Mouse (Mus musculus): ENCODE results near the gene Ano10.
"Not testable (repeated sequence)": the region's sequence is repeated elsewhere in the genome, so short reads cannot be mapped to it uniquely, and the experiment has no call there.

Gene Ano10

DNA sequence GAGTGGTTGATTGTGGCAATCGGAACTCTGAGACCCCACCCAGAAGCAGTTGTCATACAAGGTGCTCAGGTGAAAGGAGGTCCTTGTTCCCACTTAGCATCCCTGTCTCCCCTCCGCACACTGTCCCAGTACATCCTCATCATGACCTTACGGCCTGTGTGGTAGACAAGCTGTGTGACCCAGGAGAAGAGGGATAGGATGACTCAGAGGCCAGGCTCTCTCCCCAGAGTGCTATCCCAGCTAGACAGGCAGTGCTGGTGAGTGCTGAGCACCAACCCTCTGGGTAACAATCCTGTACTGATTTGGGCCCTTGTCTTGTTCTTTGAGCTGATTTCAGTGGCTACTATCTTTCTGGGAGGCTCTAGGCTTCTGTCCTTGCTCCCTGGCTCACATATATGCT, 95.6 kb downstream of the Ano10 start:
- no peak for DNase-seq (ENCODE audit: low read depth, low spot score)

GRCm38 (mm10) chr9:122197021-122197420, 97.2 kb downstream of the Ano10 start:
- no peak for DNase-seq (ENCODE audit: low read depth, low spot score)

- no peak for DNase-seq (ENCODE audit: low read depth, low spot score)
Observed at GRCm38 (mm10) chr9:122195042-122195682, 99.1 kb downstream of the Ano10 start.

DNA sequence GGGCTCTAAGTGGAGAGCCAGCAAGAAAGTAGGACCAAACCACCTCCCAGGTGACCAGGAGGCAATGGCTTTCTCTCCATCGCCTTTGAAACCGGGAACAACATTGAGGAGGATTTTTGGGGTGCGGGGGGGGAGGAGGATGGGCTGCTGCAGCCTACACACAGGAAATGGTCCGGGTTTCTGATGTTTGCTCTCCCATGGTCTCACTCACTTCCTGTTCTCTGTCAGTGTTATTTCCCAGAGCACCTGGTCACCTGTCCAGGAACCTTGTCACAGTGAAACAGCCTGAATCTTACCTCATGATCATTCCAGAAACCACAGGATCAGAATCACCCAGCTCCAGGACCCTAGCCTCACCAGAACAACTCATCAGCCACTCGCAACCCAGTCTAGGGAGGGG, 100.4 kb downstream of the Ano10 start:
- DNase-seq (ENCODE audit: low read depth, low spot score): no peak

DNA sequence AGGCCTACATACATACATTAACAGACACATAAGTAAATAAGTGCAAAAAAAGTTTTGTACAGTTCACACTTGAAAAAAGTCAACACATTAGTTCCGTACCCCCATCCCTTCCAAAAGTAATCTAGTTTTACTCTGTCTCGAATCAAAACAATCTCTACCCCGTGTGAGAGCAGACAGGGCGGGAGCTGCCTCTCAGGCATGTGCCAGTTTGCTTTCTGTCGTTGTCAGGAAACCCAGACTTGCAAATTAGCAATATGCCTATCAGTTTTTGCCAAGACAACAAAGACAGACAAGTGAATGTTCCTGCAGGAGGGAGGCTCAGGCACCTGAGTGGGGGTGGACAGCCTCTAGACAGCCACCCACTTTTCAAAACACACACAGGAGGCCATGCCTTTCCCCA, 100.9 kb downstream of the Ano10 start:
- no peak for DNase-seq (ENCODE audit: low read depth, low spot score)

DNA sequence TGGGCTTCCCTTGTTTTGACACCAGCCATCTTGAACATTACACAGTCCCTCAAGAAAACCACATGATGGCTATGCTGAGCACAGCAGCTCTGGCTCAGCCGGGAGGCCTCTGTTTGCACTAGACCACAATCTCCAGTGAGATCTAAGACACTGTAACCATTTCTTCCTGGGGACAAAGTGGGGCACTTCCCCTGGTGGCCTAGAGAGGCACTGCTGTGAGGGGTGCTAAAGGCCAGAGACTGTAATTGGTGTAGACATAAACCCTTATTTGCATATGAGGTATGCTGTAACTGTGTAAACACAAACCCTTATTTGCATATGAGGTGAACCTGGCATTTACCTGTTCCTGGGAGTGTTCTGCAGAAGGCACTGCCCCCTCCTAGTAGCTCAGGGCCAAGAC, 105.5 kb downstream of the Ano10 start:
- no peak for DNase-seq (ENCODE audit: low read depth, low spot score)

DNA sequence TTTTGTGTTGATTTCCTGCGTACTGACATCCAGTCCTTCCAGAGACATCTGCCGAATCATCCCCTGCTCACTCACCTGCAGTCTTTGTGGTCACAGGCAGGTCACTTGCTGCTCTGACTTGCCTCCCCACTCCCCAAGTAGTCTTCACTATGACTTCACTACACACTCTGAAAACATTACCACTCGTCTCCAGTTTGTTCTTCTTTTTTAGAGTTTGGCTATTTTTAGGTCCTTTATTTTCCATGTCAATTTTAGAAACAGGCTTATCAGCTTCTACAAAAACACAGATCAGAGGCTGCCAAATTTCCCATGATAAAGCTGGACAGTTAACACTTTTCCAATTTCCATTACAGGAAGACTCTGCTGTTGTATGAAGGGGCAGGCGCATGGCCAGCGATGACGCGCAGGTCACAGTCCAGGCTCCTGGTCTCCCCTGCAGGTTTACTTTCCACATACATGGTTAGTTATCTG, 106.7 kb downstream of the Ano10 start:
- no peak for DNase-seq (ENCODE audit: low read depth, low spot score)

- DNase-seq (ENCODE audit: low read depth, low spot score): no peak
Observed at GRCm38 (mm10) chr9:122186643-122187226, 107.5 kb downstream of the Ano10 start.

GRCm38 (mm10) chr9:122185953-122186352, 108.3 kb downstream of the Ano10 start:
- DNase-seq (ENCODE audit: low read depth, low spot score): no peak

- DNase-seq (ENCODE audit: low read depth, low spot score): peak; percentile 58
Observed at GRCm38 (mm10) chr9:122185061-122185460, 109.2 kb downstream of the Ano10 start.

DNA sequence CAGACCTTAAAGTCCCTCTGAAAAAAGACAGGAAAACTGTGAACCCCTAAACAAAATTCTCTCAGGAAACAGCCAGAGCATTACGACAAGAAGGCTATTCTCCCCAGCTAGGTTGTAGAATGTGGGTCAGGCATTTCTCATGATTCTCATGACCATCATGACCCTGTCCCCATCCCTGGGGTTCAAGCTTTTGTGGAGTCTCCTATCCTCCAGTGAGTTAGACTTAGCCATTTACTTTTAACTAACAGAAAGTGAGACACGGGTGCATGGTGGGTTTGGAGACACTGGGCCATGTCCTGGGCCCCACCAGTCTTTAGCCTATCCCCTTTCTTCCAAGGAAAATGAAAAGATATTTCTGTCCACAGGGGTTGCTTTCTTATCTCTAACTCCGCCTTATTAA, 109.9 kb downstream of the Ano10 start:
- no peak for DNase-seq (ENCODE audit: low read depth, low spot score)

DNA sequence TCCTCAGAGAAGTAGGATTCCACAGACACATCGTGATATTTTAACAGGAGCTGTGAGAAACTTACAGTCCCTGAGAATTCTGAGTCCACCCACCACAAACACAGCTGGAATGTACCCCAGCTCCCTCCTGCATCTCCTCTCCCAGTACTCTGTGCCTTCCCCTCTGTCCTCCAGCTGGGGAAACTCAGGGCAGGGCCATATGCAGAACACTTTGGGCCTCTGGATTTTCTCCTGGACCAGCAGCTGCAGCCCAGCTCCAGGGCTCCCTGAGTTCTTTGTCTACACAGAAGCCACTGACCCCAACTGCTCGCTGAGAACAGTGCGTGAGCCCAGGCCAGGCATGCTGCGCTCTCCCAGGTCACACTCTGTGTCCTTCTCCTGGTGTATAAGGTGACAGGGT, 111.1 kb downstream of the Ano10 start:
- DNase-seq (ENCODE audit: low read depth, low spot score): no peak

- no peak for DNase-seq (ENCODE audit: low read depth, low spot score)
Observed at GRCm38 (mm10) chr9:122180105-122180504, 114.1 kb downstream of the Ano10 start.

GRCm38 (mm10) chr9:122178427-122178826, 115.8 kb downstream of the Ano10 start:
- DNase-seq (ENCODE audit: low read depth, low spot score): no peak

DNA sequence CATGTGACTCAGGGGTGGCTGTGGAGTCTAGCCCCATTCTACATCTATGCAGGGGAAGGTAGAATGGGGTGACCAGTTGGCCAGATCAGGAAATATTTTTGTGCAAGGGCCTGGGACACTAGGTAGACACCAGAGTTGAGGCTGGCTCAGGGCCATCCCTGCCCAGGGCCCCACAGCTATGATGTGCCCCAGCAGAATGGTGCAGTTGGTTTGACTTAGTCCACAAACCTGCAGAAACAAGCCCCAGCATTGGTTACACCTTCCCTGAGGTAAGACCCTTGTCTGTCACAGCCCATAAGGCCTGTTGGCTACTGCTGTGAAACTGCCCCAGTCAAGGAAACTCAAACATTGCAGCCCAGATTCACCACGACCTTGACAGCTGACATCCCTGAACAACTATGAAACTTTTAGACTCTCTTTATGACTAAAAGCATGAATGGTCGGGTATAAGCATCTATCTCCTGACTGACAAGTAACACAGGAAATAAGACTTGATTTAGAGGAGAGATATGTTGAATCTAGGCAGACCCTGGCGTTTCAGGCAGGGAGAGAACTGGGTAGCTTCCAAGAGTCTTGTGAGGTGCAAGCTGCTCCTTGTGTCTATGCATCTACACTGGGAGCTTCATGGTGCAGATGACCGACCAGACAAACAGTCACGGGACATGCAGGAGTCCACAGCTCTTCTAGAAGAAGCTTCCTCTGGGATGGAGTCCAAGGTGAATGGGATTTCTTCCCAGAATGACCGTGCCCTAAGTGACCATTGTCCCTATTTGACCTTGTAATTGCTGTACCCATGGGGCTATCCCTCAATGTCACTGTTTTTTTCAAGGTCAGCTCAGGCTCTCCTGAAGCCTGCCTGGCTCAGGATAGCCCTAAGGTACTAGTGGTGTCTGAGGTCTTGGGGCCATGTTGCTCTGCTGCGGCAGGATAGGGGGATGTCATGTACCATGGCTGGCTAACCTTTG, 116.7 kb downstream of the Ano10 start:
- DNase-seq (ENCODE audit: low read depth, low spot score): no peak

DNA sequence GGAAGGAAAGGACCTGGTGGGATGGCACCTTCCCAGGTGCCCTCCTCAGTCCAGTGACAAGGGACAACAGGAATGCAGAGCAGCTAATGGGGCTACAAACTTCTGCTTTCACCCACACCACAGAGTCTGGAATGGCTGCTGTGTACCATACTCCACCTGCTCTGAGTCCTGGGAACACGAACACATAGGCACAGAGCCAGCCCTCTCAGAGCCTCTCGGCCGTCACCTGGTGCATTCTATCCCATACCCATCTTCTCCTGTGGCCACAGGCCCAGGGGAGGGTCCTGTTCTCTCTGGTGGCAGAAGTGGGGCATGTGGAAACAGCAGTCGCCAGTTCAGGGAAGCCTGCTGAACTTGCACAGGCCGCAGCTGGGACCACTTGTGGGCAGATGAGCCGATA, 119.5 kb downstream of the Ano10 start:
- no peak for DNase-seq (ENCODE audit: low read depth, low spot score)

- no peak for DNase-seq (ENCODE audit: low read depth, low spot score)
Observed at GRCm38 (mm10) chr9:122173405-122174233, 120.6 kb downstream of the Ano10 start.

GRCm38 (mm10) chr9:122172612-122173186, 121.5 kb downstream of the Ano10 start:
- no peak for DNase-seq (ENCODE audit: low read depth, low spot score)

- no peak for DNase-seq (ENCODE audit: low read depth, low spot score)
Observed at GRCm38 (mm10) chr9:122169901-122170300, 124.3 kb downstream of the Ano10 start.

DNA sequence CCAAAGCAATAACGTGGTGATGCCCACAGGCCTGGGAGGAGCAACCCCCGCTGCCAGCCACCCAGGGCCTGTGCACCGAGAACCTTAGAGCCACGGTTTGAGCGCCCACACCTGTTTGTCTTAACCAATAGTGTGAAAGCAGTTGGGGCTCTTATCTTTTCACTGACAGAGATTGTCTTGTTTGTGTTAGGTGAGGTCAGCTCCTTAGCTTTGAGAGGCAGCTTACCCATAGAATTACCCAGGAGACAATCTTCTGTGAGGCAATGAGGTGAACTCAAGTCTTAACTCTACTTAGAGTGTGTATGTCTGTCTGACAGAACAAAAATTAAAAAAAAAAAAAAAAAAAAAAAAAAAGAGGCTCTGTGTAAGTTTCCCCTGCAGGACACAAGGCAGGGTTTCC, 126.5 kb downstream of the Ano10 start:
- not testable (repeated sequence) for DNase-seq (ENCODE audit: low read depth, low spot score)

- DNase-seq (ENCODE audit: low read depth, low spot score): no peak
Observed at GRCm38 (mm10) chr9:122164535-122164934, 129.7 kb downstream of the Ano10 start.
